Comparison of ENCODE assay signal across 8 mouse cellular contexts in genomic region chr11:76180146-76180540, GRCm38 (mm10). TPM values are rescaled to one million over a fixed set of nuclear protein-coding genes. Genes with fewer than 3 reads are reported as not detected.
A peak's percentile ranks its signal among the peaks of the same experiment; 100 is the strongest.
DNase-seq lines count a peak whose midpoint lies in the region; ATAC-seq and TF ChIP-seq lines count a peak whose summit lies in the region.

No protein-coding gene starts in this region.

- H3K4me3 ChIP-seq in forebrain, embryonic 14.5 days (ENCODE audit: low read depth, low read length), result peak overlapping the region; percentile 82
- H3K4me3 ChIP-seq in liver, embryonic 14.5 days (ENCODE audit: insufficient read depth in 1 of 2, low read depth in 2 of 2, low read length in 2 of 2), result peak overlapping the region; percentile 98

- no peaks in the 10 kb centered on the region for H3K9me3 ChIP-seq in forebrain, embryonic 14.5 days (replicated peaks; ENCODE audit: control insufficient read depth, low read length)
- no peaks in the 10 kb centered on the region for H3K9me3 ChIP-seq in liver, embryonic 14.5 days (ENCODE audit: control insufficient read depth, low read length)

- peaks cover 10% of the 10 kb centered on the region for H3K4me1 ChIP-seq in forebrain, embryonic 14.5 days (ENCODE audit: control insufficient read depth, insufficient read depth, low read length)
- peaks cover 5 to 9% of the 10 kb centered on the region in 2 experiments for H3K4me1 ChIP-seq in liver, embryonic 14.5 days (replicated peaks; ENCODE audit: control insufficient read depth in 2 of 2, insufficient read depth in 2 of 2, low read length in 1 of 2)

- ATAC-seq in forebrain, embryonic 14.5 days, result no peak
- no peak for ATAC-seq in liver, embryonic 14.5 days (ENCODE audit: insufficient read depth)

- H3K27ac ChIP-seq in forebrain, embryonic 14.5 days (ENCODE audit: low read depth, low read length), result no peak overlapping the region
- no peak overlapping the region; the same call in 1 of the 2 replicates for H3K27ac ChIP-seq in liver, embryonic 14.5 days

- no peaks in the 10 kb centered on the region for H3K27me3 ChIP-seq in forebrain, embryonic 14.5 days (replicated peaks; ENCODE audit: control insufficient read depth, insufficient read depth, low read length)
- no peaks in the 10 kb centered on the region for H3K27me3 ChIP-seq in liver, embryonic 14.5 days (ENCODE audit: control insufficient read depth, insufficient read depth, low read length)

- no peak for TF ChIP-seq EP300 in liver, embryonic 14.5 days (IDR thresholded peaks at IDR 0.05; ENCODE audit: low read depth)

- H3K9ac ChIP-seq in forebrain, embryonic 14.5 days (ENCODE audit: low read length), result peak overlapping the region; percentile 73
- peak overlapping the region; percentile 87 for H3K9ac ChIP-seq in liver, embryonic 14.5 days (replicated peaks)

- no peak for TF ChIP-seq CTCF in liver, embryonic 14.5 days (IDR thresholded peaks at IDR 0.05; ENCODE audit: low read depth)

- DNase-seq in cerebellum, postnatal 10 days, result peak; percentile 20 to 46
- no peak for DNase-seq in cerebellum, postnatal 4 days (ENCODE audit: low spot score in 2 of 2)
- peak; percentile 23 for DNase-seq in 3T3-L1 (ENCODE audit: low read depth, low spot score)
- DNase-seq in forebrain, embryonic 14.5 days (ENCODE audit: low spot score), result no peak
- DNase-seq in liver, embryonic 14.5 days (ENCODE audit: low read depth in 3 of 3, low spot score in 3 of 3), result no peak
- no peak for DNase-seq in right cerebral cortex, postnatal 10 days (ENCODE audit: low spot score in 2 of 2)
- no peak for DNase-seq in testis, postnatal 14 days (ENCODE audit: low spot score)
- no peak for DNase-seq in T-cell, adult 2 months (ENCODE audit: low spot score)

- peak overlapping the region; percentile 74 for H3K4me2 ChIP-seq in forebrain, embryonic 14.5 days (ENCODE audit: low read length)
- H3K4me2 ChIP-seq in liver, embryonic 14.5 days (ENCODE audit: low read depth), result peak overlapping the region; percentile 92

- 21% methylated on average over 7 of the region's 7 CpGs for WGBS in forebrain, embryonic 14.5 days
- 8% methylated on average over 7 of the region's 7 CpGs for WGBS in liver, embryonic 14.5 days (ENCODE audit: insufficient replicate concordance)

- H3K36me3 ChIP-seq in forebrain, embryonic 14.5 days (ENCODE audit: control insufficient read depth, insufficient read depth, low read length), result peaks cover 16% of the 10 kb centered on the region; the same call in 1 of the 2 replicates
- H3K36me3 ChIP-seq in liver, embryonic 14.5 days (replicated peaks; ENCODE audit: control insufficient read depth, insufficient read depth, low read depth), result no peaks in the 10 kb centered on the region

RNA-seq across cellular contexts. Expression of gene Fam57a, which starts 0.7 kb away (rescaled TPM):
- polyA plus RNA-seq in forebrain, embryonic 14.5 days (2014; fragmentation: Nextera tagmentation; extraction: Ambion mirVana), result 26.1 and 27.5 TPM in 2 replicates
- 2.7 and 3.1 TPM in 2 replicates for polyA plus RNA-seq in liver, embryonic 14.5 days (2012; rRNA removed)
- 3.0 and 3.5 TPM in 2 replicates for polyA plus RNA-seq in liver, embryonic 14.5 days (2014; fragmentation: Nextera tagmentation; extraction: Ambion mirVana)

RNA-seq across cellular contexts. Expression of gene Vps53, which starts 0.7 kb away (rescaled TPM):
- 63.8 and 67.9 TPM in 2 replicates for polyA plus RNA-seq in forebrain, embryonic 14.5 days (2014; fragmentation: Nextera tagmentation; extraction: Ambion mirVana)
- 7.0 and 9.4 TPM in 2 replicates for polyA plus RNA-seq in liver, embryonic 14.5 days (2012; rRNA removed)
- 12.7 and 15.4 TPM in 2 replicates for polyA plus RNA-seq in liver, embryonic 14.5 days (2014; fragmentation: Nextera tagmentation; extraction: Ambion mirVana)

RNA-seq across cellular contexts. Expression of gene Dbil5, which starts 37.3 kb away (rescaled TPM):
- polyA plus RNA-seq in forebrain, embryonic 14.5 days (2014; fragmentation: Nextera tagmentation; extraction: Ambion mirVana), result not detected in 2 replicates
- polyA plus RNA-seq in liver, embryonic 14.5 days (2012; rRNA removed), result 0.18 and 0.36 TPM in 2 replicates
- 0.61 and 1.1 TPM in 2 replicates for polyA plus RNA-seq in liver, embryonic 14.5 days (2014; fragmentation: Nextera tagmentation; extraction: Ambion mirVana)

RNA-seq across cellular contexts. Expression of gene Gemin4, which starts 37.3 kb away (rescaled TPM):
- 25.0 and 25.7 TPM in 2 replicates for polyA plus RNA-seq in forebrain, embryonic 14.5 days (2014; fragmentation: Nextera tagmentation; extraction: Ambion mirVana)
- 6.0 and 6.3 TPM in 2 replicates for polyA plus RNA-seq in liver, embryonic 14.5 days (2012; rRNA removed)
- polyA plus RNA-seq in liver, embryonic 14.5 days (2014; fragmentation: Nextera tagmentation; extraction: Ambion mirVana), result 13.9 and 14.8 TPM in 2 replicates

Comparison
In these comparisons a context has a peak if more than half of its experiments do, and no peak if none do; other contexts are left out.
1. DNase-seq: peak in cerebellum, postnatal 10 days (2 of 2) and 3T3-L1 (single experiment); none in cerebellum, postnatal 4 days (0 of 2), forebrain, embryonic 14.5 days (single experiment), liver, embryonic 14.5 days (0 of 3), right cerebral cortex, postnatal 10 days (0 of 2), testis, postnatal 14 days (single experiment) and T-cell, adult 2 months (single experiment).